ENCODE assay signal across 8 mouse cellular contexts in genomic region chr10:118141018-118141883, GRCm38 (mm10). TPM values are rescaled to one million over a fixed set of nuclear protein-coding genes. Genes with fewer than 3 reads are reported as not detected.
A peak's percentile ranks its signal among the peaks of the same experiment; 100 is the strongest.
DNase-seq lines count a peak whose midpoint lies in the region; ATAC-seq lines count a peak whose summit lies in the region.

Mdm1 (plus strand) TSS chr10:118141811.

- H3K27me3 ChIP-seq in hindbrain, embryonic 14.5 days (ENCODE audit: control insufficient read depth, insufficient read depth, low read length), result no peaks in the 10 kb centered on the region

- no peaks in the 10 kb centered on the region for H3K36me3 ChIP-seq in hindbrain, embryonic 14.5 days (replicated peaks; ENCODE audit: control insufficient read depth, insufficient read depth)

- peak within 1 kb of the TSS; percentile 73 for H3K27ac ChIP-seq in hindbrain, embryonic 14.5 days

- H3K4me1 ChIP-seq in hindbrain, embryonic 14.5 days (replicated peaks; ENCODE audit: control insufficient read depth, insufficient read depth, low read length), result 0 out of 2 replicates have a peak, but pooled peaks cover 10% of the 10 kb centered on the region

- H3K4me3 ChIP-seq in hindbrain, embryonic 14.5 days (replicated peaks; ENCODE audit: low read length), result peak within 1 kb of the TSS; percentile 95

- peak within 1 kb of the TSS; percentile 82 for H3K4me2 ChIP-seq in hindbrain, embryonic 14.5 days (replicated peaks)

- peak; percentile 99 for DNase-seq in R1 (ENCODE audit: low read depth, low spot score)
- DNase-seq in cerebellum, postnatal 25 days, result peak; percentile 97
- DNase-seq in frontal cortex, postnatal 25 days (ENCODE audit: low spot score in 2 of 2), result peak; percentile 92 to 95
- peak; percentile 97 for DNase-seq in hindbrain, embryonic 14.5 days (ENCODE audit: low spot score)
- peak; percentile 97 to 98 for DNase-seq in layer of hippocampus, postnatal 36 days
- peak; percentile 99 for DNase-seq in lung, postnatal 36 days
- DNase-seq in retina, postnatal 1 day, result peak; percentile 99
- DNase-seq in urinary bladder, adult 18-20 months (ENCODE audit: low spot score in 2 of 2), result peak; percentile 98 to 99

- no peaks in the 10 kb centered on the region for H3K9me3 ChIP-seq in hindbrain, embryonic 14.5 days (ENCODE audit: control insufficient read depth, low read length)

- peak; percentile 100 for ATAC-seq in hindbrain, embryonic 14.5 days (ENCODE audit: low FRiP score)

- H3K9ac ChIP-seq in hindbrain, embryonic 14.5 days, result peak within 1 kb of the TSS; percentile 77

- 5% methylated on average over 47 of the region's 47 CpGs for WGBS in hindbrain, embryonic 14.5 days

RNA-seq across cellular contexts. Expression of gene Mdm1, which starts in this region (rescaled TPM):
- 25.2 and 27.0 TPM in 2 replicates for polyA plus RNA-seq in hindbrain, embryonic 14.5 days (2014; fragmentation: Nextera tagmentation; extraction: Ambion mirVana)
- total RNA-seq in layer of hippocampus, postnatal 36 days (2021), result 10 to 100 TPM; 10.7 to 13.3 TPM

Comparison
In these comparisons a context has a peak if more than half of its experiments do, and no peak if none do; other contexts are left out.
1. Peak in every context shown above with its lines: DNase-seq, ATAC-seq, H3K4me3 ChIP-seq and H3K27ac ChIP-seq.